Mouse (Mus musculus): Measurements from ENCODE around the gene Dock4.

DNA sequence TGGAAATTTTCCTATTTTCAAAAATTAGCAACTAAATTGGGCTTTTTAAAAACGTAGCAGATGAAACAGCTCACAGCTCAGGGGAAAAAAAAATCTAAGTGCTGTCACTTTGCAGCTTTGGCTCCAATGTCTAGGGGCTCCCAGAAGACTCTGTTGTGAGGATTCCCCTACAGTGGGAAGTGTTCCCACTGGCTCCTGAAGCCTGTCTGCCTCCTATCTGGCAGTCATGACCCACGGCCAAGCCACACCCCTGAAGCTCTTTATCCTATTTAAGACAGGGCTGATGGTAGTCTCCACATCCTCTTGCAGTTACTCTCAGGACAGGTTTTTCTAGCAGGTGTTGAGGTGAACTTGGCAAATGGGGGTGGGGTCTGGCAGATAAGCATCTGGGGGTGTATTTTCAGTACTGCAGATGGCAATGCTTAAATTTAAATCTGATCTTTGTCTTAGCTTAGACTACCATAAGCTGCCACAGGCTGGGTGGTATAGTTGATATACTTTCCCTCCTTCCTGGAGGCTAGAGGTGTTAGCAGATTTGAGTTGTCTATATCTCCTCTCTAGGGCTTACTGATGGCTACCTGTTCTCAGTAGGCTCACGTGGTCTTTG, 397.8 kb downstream of the Dock4 start:
- TF ChIP-seq CTCF (IDR thresholded peaks at IDR 0.05; ENCODE audit: control insufficient read depth, insufficient read depth, low read length) (no peak), POLR2A (IDR thresholded peaks at IDR 0.05; ENCODE audit: borderline replicate concordance, control insufficient read depth, low read depth, low read length) (no peak)

All from bone marrow, adult 2 months (tissue).